Mouse (Mus musculus) layer of hippocampus, adult 9-10 months (tissue): ENCODE measurements at regions not wholly inside any gene's neighbourhood (a gene's known extent, or its start where the extent isn't known, plus 50 kb on each side); places are given as distances from the start of the nearest gene placed in this dataset.

Experiments used
- DNase-seq: peaks from one replicate; pipeline ENCODE4 v3.0.0; 2022; ENCODE audit warnings: low spot score

- DNase-seq, result no peak
Observed at GRCm38 (mm10) chr15:49043035-49043434, 4841.7 kb upstream of the Gm7489 start.

GRCm38 (mm10) chr15:49065069-49065468 lies 4819.6 kb upstream of the Gm7489 start:
- no peak for DNase-seq

DNA sequence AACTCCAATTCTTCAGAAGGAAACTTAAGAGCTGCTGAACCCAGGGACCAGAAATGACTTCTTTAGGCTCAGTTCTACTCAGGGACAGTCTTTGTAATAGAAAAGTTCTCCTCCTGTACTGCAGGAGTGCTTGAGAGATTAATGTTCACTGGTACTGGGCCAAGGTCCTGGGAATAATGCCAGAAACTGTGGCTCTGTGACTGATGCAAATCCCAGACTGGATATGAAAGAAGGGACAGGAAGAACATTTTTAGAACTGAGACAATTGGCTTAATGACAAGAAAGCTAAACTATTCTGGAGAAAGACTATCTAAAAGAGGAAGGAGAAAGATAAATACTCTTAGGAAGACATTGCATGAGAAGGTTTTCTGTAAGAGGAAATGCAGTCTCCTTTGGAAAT lies 4818.8 kb upstream of the Gm7489 start:
- peak; percentile 32 for DNase-seq

- no peak for DNase-seq
Observed at GRCm38 (mm10) chr15:49066367-49066766, 4818.3 kb upstream of the Gm7489 start.
